Mouse (Mus musculus): Measurements from ENCODE around the gene Noa1.
A peak's percentile ranks its signal among the peaks of the same experiment; 100 is the strongest.

The Noa1 gene

DNA sequence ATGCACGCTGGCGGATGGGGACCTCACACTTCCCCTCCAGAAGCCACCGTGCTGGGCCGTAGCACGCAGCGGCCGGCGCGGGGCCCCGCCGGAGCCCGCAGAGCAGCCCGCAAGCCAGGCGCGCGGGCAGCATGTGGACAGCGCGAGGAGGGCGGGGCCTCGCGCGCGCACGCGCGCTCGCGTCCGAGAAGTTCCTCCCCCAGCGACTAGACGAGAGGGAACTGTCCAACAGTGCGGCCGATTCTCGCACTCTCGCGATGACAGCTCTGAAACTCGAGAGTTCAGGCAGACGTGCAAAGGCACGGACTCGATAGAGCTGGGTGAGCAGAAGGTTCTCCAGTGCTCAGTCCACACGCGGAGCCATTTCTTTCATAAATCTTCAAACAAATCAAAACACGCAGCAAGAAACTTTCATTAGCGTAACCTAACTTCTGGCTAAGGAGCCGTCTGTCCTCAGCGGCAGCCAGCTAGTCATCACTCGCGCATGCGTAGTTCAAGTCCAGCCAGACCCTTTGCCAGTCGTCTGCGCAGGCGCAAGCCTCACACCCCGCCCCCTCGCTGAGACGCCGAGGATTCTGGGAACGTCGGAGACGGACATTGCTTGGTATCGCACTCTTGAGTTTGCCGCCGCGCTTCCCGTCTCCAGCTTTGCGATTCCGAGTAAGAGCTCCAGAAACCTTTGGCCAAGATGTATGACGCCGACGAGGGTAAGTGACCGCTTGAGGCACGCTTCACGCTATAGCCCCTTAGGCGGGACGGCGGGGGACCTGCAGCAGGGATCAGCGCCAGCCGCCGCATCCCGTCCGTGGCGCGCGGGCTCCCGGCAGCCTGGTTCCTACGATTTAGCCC is at the start of gene Noa1, which contains the start of gene Polr2b:
Gene Noa1 (minus strand): TSS at position 161 of the 849 bp plus-strand sequence.
Gene Polr2b (plus strand): TSS at position 224 of the 849 bp plus-strand sequence.
- DNase-seq, result peak; percentile 99 to 100

DNA sequence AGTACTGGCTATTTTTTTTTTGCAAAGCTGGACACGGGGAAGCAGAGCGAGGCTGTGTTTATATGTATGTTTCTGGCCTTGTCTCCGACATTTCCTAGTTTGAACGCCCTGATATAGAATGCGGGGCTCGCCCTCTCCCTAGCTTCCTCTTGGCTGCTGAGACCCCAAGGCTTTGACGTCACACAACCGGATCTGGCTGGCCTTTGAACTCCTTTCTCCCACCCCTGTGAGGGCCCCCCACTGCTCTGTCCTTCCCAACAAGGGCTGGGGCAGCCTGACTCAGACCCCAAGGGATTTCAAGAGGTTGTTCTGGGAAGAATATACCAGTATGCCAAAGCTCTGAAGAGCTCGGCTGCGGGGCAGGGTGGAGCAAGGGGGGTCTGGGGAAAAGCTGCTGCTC is 48.5 kb upstream of the Noa1 start:
- peak; percentile 33 to 34 for DNase-seq

DNA sequence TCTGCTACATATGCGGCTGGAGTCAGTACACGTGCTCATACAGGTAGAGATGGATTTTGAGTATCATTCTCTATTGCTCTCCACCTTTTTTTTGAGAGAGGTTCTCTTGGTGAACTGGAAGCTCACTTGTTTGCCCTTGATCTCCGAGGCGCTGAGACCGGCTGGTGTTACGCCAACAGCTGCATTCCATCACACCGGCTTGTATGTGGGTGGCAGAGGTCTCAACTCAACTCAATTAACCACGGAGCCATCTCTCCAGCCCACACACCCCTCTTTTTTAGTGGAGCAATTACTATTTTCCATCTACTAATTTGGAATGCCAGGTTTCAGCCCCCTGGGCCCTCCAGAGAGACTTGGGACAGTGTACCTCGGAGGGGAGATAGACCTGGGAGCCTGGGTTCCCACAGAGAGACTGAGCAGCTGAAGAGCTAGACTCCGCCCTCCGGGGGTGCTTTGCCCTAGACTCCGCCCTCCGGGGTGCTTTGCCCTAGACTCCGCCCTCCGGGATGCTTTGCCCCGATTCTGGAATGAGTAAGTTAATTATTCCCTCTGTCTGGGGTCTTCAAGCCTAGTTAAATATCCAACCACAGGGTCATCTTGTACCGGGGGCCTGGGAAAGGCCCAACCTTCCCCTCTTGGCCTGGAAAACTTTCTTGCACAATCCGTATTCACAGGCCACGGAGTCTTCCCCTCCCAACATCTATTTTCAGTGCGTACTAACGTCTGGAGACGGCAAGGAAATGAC is 47.7 kb upstream of the Noa1 start:
- peak; percentile 32 to 50 for DNase-seq

DNA sequence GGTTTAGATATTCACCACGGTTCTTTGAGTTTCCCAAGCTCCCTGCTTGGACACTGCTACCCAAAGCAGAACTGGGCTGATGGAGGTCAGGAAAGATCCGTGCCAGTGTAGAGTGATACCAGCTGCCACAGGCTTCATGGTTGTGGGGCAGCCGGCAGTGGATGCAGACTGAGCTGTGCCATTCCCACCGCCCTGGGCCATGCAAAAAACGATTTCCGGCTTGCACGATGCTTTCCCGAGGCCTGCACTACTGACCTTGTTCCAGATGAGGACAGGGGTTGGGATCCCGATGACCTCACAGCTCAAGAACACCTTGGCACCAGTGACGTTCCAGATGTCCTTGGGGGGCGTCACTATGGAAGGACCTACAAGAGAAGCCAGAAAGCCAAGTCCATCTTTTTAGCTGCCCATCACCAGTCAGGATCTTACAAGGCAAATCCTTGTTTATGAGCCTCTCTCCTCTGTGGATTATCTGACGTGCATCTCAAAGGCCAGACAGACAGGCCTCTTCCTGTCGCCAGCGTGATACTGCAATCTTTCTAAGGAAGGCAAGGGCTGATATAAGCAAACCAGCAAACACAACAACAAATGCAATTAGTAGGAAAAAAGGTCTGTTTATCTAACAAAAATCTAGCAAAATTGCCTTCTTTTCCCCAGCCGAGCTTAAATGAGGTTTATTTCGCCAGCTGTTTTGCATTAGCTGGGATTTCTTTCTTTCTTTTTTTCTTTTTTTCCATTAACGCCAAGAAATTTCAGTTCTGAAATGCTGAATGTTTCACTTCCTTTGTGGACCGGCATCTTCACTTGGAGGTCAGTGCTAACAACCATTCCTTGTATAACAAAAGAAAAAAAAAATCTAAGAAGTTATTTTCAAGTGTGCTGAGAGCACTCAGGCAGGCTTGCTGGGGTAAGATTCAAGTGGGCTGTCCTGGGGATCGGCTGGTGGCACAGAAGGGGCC is 45.7 kb upstream of the Noa1 start:
- DNase-seq, result no peak

DNA sequence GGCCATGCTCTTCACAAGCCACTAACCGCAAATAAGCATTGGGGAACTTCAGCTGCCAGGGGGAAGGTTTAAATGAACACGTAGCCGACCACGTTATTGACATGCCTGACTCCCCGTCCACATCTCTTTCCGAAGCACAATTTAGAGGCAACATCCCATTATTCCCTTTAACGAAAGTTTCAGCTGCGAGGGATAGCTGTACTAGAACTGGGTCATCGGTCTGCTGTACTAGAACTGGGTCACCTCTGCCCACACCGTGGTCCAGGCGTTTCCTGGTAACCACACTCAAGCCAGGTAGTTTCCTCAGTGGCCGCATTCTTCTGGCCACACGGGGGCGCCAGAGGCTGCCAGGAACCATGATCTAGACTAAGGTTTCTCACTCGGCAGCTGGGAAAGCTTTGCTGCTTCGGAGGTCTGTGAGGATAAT is 44.5 kb upstream of the Noa1 start:
- peak; percentile 92 to 94 for DNase-seq

DNA sequence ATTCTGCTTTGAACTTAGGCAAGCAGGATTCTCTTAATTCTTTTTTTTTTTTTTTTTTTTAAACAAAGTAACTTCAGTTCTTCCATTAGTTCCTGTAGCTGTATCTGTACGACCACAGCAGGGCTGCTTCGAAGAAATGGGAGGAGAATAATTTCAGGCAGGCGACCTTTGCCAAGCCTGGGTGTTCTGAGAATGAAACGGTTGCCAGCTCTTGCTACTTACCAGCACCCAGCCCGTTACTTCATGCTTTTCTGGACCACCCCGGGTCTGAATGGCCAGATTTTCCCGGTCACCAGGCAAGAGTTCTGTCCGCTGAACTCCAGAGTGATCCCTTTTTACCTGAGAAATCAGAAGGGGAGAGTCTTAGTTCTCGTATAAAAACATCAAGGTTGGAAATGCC is 41.8 kb upstream of the Noa1 start:
- no peak for DNase-seq

DNA sequence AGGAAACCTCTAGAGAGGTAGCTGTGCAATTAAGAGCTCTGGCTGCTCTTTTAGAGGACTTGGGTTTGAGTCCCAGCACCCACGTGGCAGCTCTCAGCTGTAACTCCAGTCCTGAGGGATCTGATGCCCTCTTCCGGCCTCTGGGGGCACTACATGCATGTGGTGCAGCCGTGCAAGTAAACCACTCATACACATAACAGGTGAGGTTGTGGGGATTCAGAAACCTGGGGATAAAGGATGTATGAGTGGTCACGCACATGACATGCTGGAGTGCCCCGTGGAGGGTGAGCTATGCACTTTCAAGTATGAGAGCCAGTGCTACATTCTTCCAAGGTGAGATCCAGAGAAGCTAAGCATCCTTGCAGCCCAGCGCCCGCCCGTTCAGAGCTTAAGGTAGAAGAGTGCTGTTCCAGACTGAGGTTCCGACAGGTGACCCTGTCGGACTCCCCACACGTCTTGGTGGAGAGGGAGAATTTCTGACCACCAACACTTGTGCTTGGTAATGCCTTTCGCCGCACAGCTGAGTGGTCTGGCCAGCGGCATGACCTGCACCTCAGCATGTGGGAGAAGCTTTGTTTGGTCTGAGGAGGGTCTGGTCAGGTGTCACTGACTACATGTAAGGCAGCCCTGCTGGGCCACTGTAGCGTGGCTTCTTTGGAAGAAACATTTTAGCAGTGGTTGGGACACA is 40.2 kb upstream of the Noa1 start:
- no peak for DNase-seq

DNA sequence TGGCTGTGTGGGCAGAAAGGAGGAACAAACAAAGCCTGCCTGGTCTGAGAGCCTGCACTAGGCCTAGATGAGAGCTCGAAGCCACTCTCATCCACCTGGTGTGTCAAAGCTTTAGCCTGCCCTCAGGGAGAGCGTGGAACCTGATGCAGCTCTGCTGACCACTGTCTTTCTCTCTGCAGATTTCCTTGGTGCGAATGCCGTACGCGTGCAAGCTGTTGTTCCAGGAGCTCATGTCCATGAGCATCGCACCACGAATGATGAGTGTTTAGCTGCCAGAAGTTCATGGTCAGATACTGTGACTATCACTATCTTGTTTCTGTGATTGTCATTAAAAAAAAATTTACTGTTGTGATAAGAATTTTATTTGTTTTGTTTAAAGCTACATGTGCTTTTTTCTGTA is 39.0 kb upstream of the Noa1 start:
- no peak for DNase-seq

DNA sequence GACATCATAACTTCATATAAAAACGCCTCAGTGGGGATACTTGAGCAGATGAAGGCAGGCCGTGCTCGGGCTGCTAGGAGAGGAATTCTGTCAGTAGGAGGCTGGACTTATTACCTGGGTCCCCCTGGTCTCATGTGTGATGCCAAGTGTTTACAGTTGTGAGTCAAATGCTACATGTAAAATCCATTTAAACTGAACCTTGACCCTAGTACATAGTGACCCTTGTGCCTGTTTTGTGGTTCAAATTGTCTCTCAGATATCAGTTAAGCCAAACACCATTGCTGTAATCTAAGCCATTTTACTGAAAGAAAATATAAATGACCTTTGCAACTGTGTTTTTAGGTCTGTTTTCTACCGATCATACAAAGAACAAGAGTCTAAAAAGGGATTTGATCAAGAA is 30.1 kb upstream of the Noa1 start:
- no peak for DNase-seq

DNA sequence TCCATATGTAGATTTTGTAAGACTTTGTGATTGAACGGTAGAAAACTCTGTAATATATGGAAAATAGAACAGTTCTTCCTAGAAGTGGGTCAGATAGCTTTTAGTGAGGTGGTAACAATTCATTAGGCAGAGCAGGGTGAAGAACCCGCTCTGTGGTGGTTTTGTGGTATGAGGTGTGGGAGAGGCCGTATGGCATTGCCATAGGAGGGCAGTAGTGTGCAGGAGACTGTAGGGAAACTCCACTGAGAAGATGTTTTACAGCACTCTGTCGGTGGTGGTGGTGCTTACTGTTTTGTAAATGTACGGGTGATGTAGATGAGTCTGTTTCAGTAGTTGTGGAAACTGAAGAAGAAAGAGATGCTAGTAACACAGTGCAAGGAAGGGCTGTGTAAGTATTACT is 20.3 kb upstream of the Noa1 start:
- DNase-seq, result no peak

DNA sequence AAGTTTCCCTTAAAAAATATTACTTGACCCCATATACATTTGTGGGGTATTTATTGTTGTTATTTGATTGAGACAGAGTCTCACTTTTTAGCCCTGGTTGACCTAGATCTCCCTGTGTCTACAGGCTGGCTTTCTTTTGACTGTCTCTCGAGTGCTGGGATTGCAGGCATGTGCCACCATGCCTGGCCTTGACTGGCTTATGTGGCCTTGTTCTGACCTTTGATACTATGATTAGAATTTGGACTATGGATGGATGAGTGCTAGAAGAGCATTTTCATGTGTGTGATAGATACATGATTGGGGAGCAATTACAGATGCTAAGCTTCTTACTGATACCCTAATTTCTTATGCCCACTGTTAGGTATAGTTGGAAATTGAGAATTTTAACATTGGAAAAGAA is 15.1 kb upstream of the Noa1 start:
- no peak for DNase-seq

DNA sequence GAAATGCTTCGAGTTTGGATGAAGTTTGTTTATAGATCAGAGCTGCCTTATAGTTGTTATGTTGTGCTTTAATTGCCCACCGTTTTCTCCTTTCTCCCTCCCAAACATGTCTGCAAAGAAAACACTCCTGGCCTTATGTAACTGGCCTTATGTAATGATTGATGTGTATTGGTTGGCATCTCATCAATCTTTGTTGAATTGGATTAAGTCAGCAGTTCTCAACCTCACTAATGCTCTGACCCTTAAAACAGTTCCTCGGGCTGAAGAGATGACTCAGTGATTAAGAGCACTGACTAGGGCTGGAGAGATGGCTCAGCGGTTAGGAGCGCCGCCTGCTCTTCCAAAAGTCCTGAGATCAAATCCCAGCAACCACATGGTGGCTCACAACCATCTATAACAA is 5.1 kb upstream of the Noa1 start:
- DNase-seq, result no peak

DNA sequence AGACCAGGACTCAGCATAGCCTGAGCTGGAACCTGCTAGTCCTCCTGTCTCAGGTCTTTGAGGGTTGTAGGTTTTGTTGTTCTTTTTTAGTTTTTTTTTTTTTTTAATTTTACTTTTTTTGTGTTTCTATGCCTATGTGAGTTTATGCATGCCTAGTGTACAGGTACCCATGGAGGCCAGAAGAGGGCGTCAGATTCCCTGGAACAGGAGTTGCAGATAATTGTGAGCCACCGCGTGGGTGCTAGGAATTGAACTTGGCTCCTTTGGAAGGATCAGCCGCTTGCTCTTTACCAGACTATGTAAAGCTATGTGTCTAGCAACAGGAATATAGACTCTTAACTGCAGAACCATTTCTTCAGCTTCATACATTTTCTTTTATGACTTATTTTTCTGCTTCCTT is 4.3 kb upstream of the Noa1 start:
- DNase-seq, result no peak

DNA sequence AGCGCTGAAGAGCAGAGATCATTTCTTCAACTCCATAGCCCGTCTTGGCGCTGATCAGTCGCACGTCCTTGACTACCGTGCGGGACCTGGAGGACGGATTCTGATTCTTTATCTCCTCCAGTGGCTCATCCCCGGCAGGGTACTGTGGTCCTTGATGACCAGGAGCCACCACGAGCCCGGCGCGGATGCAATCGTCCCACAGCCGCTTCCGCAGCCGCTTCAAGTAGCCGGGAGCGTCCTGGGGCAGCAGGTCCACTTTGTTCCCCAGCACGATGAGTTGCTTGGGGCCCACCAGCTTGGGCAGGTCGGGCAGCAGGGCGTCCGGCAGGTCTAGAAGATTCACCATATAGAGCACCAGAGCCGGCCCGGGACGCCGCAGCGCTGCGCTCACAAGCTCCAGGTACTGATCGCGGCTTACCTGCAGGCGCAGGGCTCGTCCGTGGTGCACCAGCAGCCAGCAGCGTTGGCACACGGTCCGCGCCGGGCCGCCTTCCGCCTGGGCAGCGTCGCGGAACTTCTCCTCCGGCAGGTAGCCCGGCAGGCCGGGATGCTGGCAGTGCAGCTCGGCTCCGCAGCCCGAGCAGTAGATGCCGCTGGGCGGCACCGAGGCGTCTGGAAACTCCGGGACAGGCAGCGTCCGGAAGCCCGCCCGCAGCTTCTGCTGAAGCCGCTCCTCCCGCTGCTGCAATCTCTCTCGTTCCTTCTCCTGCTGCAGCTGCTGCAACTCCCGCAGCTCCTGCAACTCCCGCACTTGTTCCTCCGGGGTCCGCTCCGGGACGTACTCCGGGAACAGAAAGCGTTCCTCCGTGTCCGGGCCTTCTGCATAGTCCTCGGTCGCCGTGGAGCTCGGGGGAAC is 605 bp downstream of the Noa1 start:
- DNase-seq, result peak in 1 of 2 experiments; percentile 66

DNA sequence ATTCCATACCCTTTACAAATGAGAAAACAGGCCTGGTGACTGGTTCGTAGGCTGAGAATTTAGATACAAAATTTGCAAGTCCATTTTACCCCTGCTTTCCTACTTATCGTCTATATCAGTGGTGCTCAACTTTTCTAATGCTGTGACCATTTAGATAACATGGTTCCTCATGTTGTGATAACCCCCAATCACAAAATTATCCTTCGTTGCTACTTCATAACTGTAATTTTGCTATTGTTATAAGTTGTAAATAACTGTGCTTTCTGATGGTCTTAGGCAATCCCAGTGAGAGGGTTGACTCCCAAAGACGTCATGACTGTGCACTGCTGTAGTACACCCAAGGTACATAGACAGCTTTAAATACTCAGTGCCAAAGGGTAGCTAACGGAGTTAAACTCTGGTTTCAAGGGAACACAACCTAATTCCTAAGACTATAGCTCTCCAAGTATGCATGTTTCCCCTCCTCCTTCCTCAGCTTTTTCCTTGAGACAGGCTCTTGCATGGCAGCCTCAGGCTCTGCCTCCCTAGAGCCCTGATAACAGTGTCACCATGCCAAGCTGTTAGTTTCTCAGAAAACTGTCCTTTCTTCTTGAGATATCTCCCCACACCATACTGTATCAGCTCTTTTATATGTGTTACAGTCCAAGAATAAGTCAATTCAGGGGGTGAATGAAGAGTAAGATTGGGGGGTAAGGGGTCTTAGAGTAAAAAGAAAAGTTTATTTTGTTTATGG is 1.9 kb downstream of the Noa1 start:
- no peak for DNase-seq

DNA sequence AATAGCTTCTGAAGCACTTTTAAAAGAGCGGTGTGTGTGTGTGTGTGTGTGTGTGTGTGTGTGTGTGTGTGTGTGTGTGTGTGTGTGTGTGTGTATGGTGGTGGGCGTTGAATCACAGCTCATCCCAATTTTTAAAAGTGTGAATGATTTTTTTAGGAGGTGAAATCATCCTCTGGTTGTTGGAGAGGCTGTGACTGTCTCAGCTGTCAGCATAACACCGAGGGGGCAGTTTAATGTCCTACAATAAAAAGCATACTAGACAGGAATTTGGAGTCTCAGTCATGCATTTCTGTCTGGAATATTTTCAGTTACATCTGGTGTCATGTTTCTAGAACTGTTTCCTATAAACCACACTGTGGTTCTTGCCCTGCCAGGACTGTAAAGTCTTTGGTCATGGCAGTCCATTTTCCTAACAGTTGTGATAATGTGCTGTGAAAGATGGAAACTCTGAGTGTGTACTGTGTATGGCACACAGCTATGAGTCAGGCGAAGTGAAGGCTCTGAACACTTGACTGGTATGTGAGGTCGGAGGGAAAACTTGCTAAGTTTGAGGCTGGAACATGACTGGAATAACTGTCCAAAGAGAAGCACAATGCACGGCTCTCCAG is 8.5 kb downstream of the Noa1 start:
- no peak for DNase-seq

DNA sequence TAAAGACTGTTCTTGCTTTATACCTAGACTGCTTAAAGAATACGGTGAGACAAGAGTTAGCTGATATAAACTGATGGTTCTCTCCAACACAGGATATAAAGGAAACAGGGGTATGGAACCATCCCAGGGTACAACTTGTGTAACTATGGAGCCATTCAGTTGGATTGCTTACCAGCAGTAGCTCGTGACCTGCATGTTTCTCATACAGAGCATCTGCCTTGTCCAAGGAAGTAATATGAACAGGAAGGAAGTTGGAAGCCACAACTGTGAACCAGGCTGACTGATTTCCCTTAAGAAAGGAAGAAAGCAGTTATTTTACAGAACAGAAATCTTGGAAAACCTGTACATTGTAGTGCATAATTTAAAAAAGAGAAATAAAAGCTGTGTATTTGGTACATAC is 10.4 kb downstream of the Noa1 start:
- no peak for DNase-seq

DNA sequence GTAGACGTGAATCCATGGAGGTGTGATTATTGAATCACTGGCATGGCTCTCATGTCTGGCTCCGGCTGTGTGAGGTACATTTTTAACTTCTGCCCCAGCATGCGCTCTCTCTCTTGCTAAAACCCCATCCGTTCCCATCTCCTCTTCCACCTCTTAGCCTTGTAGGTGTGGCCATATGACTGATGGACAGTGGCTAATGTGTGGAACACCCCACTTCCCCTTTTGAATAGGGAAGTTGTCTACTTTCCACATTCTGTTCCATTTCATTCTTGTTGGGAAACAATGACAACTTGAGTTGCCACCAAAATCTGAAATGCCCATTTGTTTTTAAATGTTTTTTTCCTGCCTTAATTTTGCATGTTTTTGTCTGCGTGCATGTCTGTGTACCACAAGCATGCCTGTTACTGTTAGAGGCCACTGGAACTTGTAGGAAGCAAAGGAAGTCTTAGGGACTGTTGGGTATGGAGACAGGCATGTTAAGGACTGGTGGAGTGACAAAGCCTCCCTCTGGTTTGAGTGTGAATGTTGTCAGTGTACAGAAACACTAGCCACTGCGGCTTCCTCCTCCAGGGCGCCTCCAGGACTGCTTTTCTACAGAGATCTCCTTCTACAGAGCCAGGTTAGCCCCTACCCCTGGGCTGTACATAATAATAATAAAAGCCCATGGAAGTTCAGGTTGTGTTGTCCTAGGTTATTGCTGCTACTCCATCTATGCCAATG is 16.9 kb downstream of the Noa1 start:
- DNase-seq, result no peak

DNA sequence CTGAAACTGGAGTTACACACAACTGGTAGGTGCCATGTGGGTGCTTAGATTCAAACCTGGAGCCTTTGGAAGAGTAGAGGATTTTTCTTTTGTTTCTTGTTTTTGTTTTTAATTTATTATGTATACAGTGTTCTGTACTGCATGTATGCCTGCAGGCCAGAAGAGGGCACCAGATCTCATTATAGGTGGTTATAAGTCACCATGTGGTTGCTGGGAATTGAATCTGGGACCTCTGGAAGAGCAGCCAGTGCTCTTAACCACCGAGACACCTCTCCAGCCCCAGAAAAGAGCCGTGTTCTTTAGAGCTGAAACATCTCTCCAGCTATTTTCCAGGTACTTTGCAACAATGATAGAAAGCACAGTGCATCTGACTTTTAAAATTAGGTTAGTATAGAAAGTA is 19.3 kb downstream of the Noa1 start:
- no peak for DNase-seq

Data from cerebellum, postnatal 10 days (tissue).